Mouse (Mus musculus): ENCODE data around the gene Fam222a. TPM values are rescaled to one million over a fixed set of nuclear protein-coding genes. Genes with fewer than 3 reads are reported as not detected.
A peak's percentile ranks its signal among the peaks of the same experiment; 100 is the strongest.

Fam222a gene
- total and polyA plus RNA-seq, 2 experiments from 2014 or later, result 2.8 to 11.7 TPM

GRCm38 (mm10) chr5:114636091-114636490, 68.3 kb downstream of the Fam222a start:
- Histone ChIP-seq H3K4me3 (ENCODE audit: low read length) (no peak overlapping the region), H3K36me3 (ENCODE audit: insufficient read depth, low read length) (no peaks in the 10 kb centered on the region), H3K9me3 (ENCODE audit: low read length) (no peaks in the 10 kb centered on the region), H3K9ac (replicated peaks; ENCODE audit: low read length) (no peak overlapping the region), H3K4me2 (ENCODE audit: low read depth, low read length) (no peak overlapping the region), H3K27me3 (ENCODE audit: insufficient read depth, low read length) (no peaks in the 10 kb centered on the region; the same call in 1 of the 2 replicates), H3K4me1 (ENCODE audit: insufficient read depth, low read length) (no peaks in the 10 kb centered on the region), H3K27ac (no peak overlapping the region)
- 79% methylated on average over 25 of the region's 25 CpGs for WGBS
- TF ChIP-seq CTCF (IDR thresholded peaks at IDR 0.05; ENCODE audit: low read depth), result no peak
- ATAC-seq (no peak), DNase-seq (ENCODE audit: low spot score) (no peak)

GRCm38 (mm10) chr5:114638769-114639644, 71.2 kb downstream of the Fam222a start:
- peak; percentile 99 for TF ChIP-seq CTCF (IDR thresholded peaks at IDR 0.05; ENCODE audit: low read depth)
- Histone ChIP-seq H3K36me3 (ENCODE audit: insufficient read depth, low read length) (no peaks in the 10 kb centered on the region), H3K27me3 (ENCODE audit: insufficient read depth, low read length) (no peaks in the 10 kb centered on the region; the same call in 1 of the 2 replicates), H3K9me3 (ENCODE audit: low read length) (no peaks in the 10 kb centered on the region), H3K4me1 (ENCODE audit: insufficient read depth, low read length) (no peaks in the 10 kb centered on the region), H3K27ac (no peak overlapping the region), H3K9ac (replicated peaks; ENCODE audit: low read length) (no peak overlapping the region), H3K4me3 (ENCODE audit: low read length) (0 out of 2 replicates have a peak overlapping the region, but pooled peaks have one; percentile 4), H3K4me2 (ENCODE audit: low read depth, low read length) (peak overlapping the region; percentile 53)
- DNase-seq (ENCODE audit: low spot score) (peak; percentile 92), ATAC-seq (peak; percentile 78)
- WGBS, result 13% methylated on average over 22 of the region's 22 CpGs

- Histone ChIP-seq H3K4me3 (ENCODE audit: low read length) (no peak overlapping the region), H3K9me3 (ENCODE audit: low read length) (no peaks in the 10 kb centered on the region), H3K9ac (replicated peaks; ENCODE audit: low read length) (no peak overlapping the region), H3K36me3 (ENCODE audit: insufficient read depth, low read length) (no peaks in the 10 kb centered on the region), H3K4me2 (ENCODE audit: low read depth, low read length) (peak overlapping the region; percentile 53), H3K4me1 (ENCODE audit: insufficient read depth, low read length) (no peaks in the 10 kb centered on the region), H3K27me3 (ENCODE audit: insufficient read depth, low read length) (no peaks in the 10 kb centered on the region; the same call in 1 of the 2 replicates), H3K27ac (no peak overlapping the region)
- TF ChIP-seq CTCF (IDR thresholded peaks at IDR 0.05; ENCODE audit: low read depth), result no peak
- 36% methylated on average over 7 of the region's 7 CpGs for WGBS
- ATAC-seq (peak; percentile 36; the same call in 1 of the 2 replicates), DNase-seq (ENCODE audit: low spot score) (no peak)
Observed at GRCm38 (mm10) chr5:114639645-114639957, 71.8 kb downstream of the Fam222a start.

GRCm38 (mm10) chr5:114640809-114641208, 73.0 kb downstream of the Fam222a start:
- no peaks in the 10 kb centered on the region for H3K4me1 ChIP-seq (ENCODE audit: insufficient read depth, low read length)
- TF ChIP-seq CTCF (IDR thresholded peaks at IDR 0.05; ENCODE audit: low read depth), result no peak
- 70% methylated on average over 10 of the region's 10 CpGs for WGBS
- H3K36me3 ChIP-seq (ENCODE audit: insufficient read depth, low read length), result no peaks in the 10 kb centered on the region
- H3K27ac ChIP-seq, result no peak overlapping the region
- H3K9me3 ChIP-seq (ENCODE audit: low read length), result no peaks in the 10 kb centered on the region
- ATAC-seq (no peak), DNase-seq (ENCODE audit: low spot score) (no peak)
- H3K9ac ChIP-seq (replicated peaks; ENCODE audit: low read length), result no peak overlapping the region
- no peak overlapping the region for H3K4me2 ChIP-seq (ENCODE audit: low read depth, low read length)
- no peaks in the 10 kb centered on the region; the same call in 1 of the 2 replicates for H3K27me3 ChIP-seq (ENCODE audit: insufficient read depth, low read length)
- H3K4me3 ChIP-seq (ENCODE audit: low read length), result no peak overlapping the region

- Histone ChIP-seq H3K4me1 (ENCODE audit: insufficient read depth, low read length) (no peaks in the 10 kb centered on the region), H3K27ac (no peak overlapping the region), H3K9me3 (ENCODE audit: low read length) (no peaks in the 10 kb centered on the region), H3K4me2 (ENCODE audit: low read depth, low read length) (no peak overlapping the region), H3K36me3 (ENCODE audit: insufficient read depth, low read length) (no peaks in the 10 kb centered on the region), H3K9ac (replicated peaks; ENCODE audit: low read length) (no peak overlapping the region), H3K27me3 (ENCODE audit: insufficient read depth, low read length) (no peaks in the 10 kb centered on the region), H3K4me3 (ENCODE audit: low read length) (no peak overlapping the region)
- DNase-seq (ENCODE audit: low spot score) (no peak), ATAC-seq (no peak; the same call in 1 of the 2 replicates)
- no peak for TF ChIP-seq CTCF (IDR thresholded peaks at IDR 0.05; ENCODE audit: low read depth)
- WGBS, result 57% methylated on average over 6 of the region's 6 CpGs
Observed at GRCm38 (mm10) chr5:114644918-114645317, 77.1 kb downstream of the Fam222a start.

- TF ChIP-seq CTCF (IDR thresholded peaks at IDR 0.05; ENCODE audit: low read depth), result no peak
- Histone ChIP-seq H3K27ac (no peak overlapping the region), H3K9me3 (ENCODE audit: low read length) (no peaks in the 10 kb centered on the region), H3K36me3 (ENCODE audit: insufficient read depth, low read length) (no peaks in the 10 kb centered on the region), H3K4me2 (ENCODE audit: low read depth, low read length) (no peak overlapping the region), H3K27me3 (ENCODE audit: insufficient read depth, low read length) (no peaks in the 10 kb centered on the region), H3K4me1 (ENCODE audit: insufficient read depth, low read length) (no peaks in the 10 kb centered on the region), H3K9ac (replicated peaks; ENCODE audit: low read length) (no peak overlapping the region), H3K4me3 (ENCODE audit: low read length) (no peak overlapping the region)
- 76% methylated on average over 5 of the region's 5 CpGs for WGBS
- no peak for DNase-seq (ENCODE audit: low spot score)
- no peak for ATAC-seq
Observed at GRCm38 (mm10) chr5:114645916-114646315, 78.1 kb downstream of the Fam222a start.

Measured in hindbrain, postnatal 0 days (tissue).